Mouse (Mus musculus): ENCODE measurements around the gene Exoc3l4.

GRCm38 (mm10) chr12:111412581-111413284 is 4.1 kb upstream of the Exoc3l4 start:
- TF ChIP-seq CTCF (IDR thresholded peaks at IDR 0.05; ENCODE audit: borderline replicate concordance, insufficient read depth, low read depth, low read length) (no peak), POLR2A (IDR thresholded peaks at IDR 0.05; ENCODE audit: borderline replicate concordance, insufficient read depth, low read length) (no peak)

Measured in cerebellum, adult 2 months (tissue).